Mouse (Mus musculus): ENCODE data around the gene Olfml1. TPM values are rescaled to one million over a fixed set of nuclear protein-coding genes. Genes with fewer than 3 reads are reported as not detected.

Gene Olfml1
- polyA plus RNA-seq (2014; fragmentation: Nextera tagmentation; extraction: Ambion mirVana) = 21.5 and 23.8 TPM in 2 replicates

DNA sequence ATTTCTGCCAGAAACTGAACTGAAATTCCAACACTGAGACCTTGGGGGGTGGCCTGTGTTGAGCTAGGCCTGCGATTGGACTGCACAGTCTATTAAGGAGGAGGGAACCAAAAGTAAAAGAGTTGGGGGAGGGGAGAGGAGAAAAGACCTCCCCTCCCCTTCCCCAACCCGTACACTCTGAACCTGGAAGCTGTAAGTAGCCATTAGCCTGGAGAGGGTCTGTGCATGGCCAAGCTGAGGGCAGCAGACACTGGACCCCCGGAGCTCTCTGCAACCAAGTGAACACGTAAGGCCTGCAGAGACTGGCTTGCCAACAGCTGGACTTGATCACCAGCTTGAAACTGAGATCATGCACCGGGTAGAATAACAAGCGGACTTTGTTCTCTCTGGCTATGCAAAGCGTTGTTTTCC is at the start of gene Olfml1:
Olfml1 (plus strand) TSS at position 186 of the 411 bp plus-strand sequence.
- peak within 1 kb of the TSS; percentile 38 for H3K4me3 ChIP-seq (ENCODE audit: low read depth, low read length)
- peaks cover 5% of the 10 kb centered on the region for H3K36me3 ChIP-seq (replicated peaks; ENCODE audit: control insufficient read depth, insufficient read depth, low read depth, low read length)
- H3K9me3 ChIP-seq (replicated peaks; ENCODE audit: control insufficient read depth, low read length) = no peaks in the 10 kb centered on the region
- DNase-seq (ENCODE audit: low spot score) (peak; percentile 85), ATAC-seq (replicated peaks; ENCODE audit: insufficient number of reproducible peaks, low FRiP score, low TSS enrichment, low read depth) (peak; percentile 93)
- peak within 1 kb of the TSS; percentile 58 for H3K4me2 ChIP-seq (ENCODE audit: low read depth, low read length)
- WGBS = 18% methylated on average over 7 of the region's 7 CpGs
- H3K4me1 ChIP-seq (ENCODE audit: control insufficient read depth, insufficient read depth, low read length) = no peaks in the 10 kb centered on the region
- no peaks in the 10 kb centered on the region for H3K27me3 ChIP-seq (ENCODE audit: control insufficient read depth, insufficient read depth, low read length)
- peak within 1 kb of the TSS; percentile 79 for H3K27ac ChIP-seq (replicated peaks; ENCODE audit: low read depth, low read length)
- peak within 1 kb of the TSS; percentile 57 for H3K9ac ChIP-seq (replicated peaks; ENCODE audit: low read length)

DNA sequence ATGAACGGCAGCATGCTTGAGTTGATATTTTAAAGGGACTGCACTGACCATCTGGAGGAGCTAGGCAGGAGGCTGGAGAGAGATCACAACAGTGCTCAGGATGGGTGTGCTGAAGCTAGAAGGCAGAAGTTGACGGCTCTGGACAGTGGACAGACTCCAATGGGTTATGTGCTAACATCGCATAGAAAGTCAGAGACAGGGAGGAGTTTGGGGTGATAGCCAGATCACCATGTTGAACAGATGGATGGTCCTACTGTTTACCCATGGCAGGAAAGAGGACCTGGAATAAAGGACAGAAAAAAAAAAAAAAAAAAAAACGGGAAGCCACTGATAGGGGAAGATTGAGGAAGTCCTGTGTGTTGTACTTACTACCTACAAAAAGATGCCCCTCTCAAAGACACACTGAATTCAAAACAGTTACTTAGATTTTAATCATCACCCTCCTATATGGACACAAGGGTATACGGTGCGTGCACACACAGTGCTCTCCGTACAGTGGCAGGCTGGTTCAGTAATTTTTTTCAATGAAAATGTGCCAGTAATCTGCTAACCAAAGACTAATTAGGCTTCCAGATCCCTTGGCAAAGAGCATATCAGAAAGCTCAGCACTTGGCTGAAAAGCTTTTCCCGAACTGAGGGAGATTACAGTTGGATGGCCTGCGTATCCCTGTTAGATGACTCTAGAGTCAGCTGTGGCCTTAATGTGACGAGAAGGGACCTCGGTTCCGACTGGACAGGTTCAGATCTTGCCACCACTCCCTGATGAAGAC is 47.8 kb upstream of the Olfml1 start:
- DNase-seq (ENCODE audit: low spot score) (no peak), ATAC-seq (replicated peaks; ENCODE audit: insufficient number of reproducible peaks, low FRiP score, low TSS enrichment, low read depth) (no peak)
- WGBS = 88% methylated on average over 12 of the region's 12 CpGs
- Histone ChIP-seq H3K9me3 (replicated peaks; ENCODE audit: control insufficient read depth, low read length) (no peaks in the 10 kb centered on the region), H3K4me2 (ENCODE audit: low read depth, low read length) (no peak overlapping the region), H3K4me3 (ENCODE audit: low read depth, low read length) (no peak overlapping the region), H3K36me3 (replicated peaks; ENCODE audit: control insufficient read depth, insufficient read depth, low read depth, low read length) (no peaks in the 10 kb centered on the region), H3K9ac (replicated peaks; ENCODE audit: low read length) (no peak overlapping the region), H3K4me1 (ENCODE audit: control insufficient read depth, insufficient read depth, low read length) (no peaks in the 10 kb centered on the region), H3K27ac (replicated peaks; ENCODE audit: low read depth, low read length) (no peak overlapping the region), H3K27me3 (ENCODE audit: control insufficient read depth, insufficient read depth, low read length) (no peaks in the 10 kb centered on the region)

DNA sequence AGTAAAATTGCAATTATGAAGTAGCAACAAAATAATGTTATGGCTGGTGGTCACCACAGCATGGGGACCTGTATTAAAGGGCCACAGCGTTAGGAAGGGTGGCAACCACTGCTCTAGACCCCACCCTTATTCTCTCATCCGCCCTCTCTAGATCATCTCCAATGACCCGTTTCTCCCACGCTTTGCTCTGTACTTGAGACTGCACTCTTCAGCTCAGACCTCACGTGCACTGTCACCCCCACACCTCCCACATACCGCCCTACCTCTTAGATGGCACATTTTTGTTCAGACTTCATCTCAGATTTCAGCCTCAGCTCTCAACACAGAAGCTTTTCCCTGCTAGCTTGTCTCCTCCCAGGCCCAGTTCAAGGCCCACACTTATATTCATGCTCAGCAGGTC is 45.8 kb upstream of the Olfml1 start:
- no peak overlapping the region for H3K4me2 ChIP-seq (ENCODE audit: low read depth, low read length)
- ATAC-seq (replicated peaks; ENCODE audit: insufficient number of reproducible peaks, low FRiP score, low TSS enrichment, low read depth) (no peak), DNase-seq (ENCODE audit: low spot score) (no peak)
- H3K27ac ChIP-seq (replicated peaks; ENCODE audit: low read depth, low read length) = no peak overlapping the region
- no peak overlapping the region for H3K9ac ChIP-seq (replicated peaks; ENCODE audit: low read length)
- no peaks in the 10 kb centered on the region for H3K9me3 ChIP-seq (replicated peaks; ENCODE audit: control insufficient read depth, low read length)
- WGBS = 83% methylated on average over 6 of the region's 6 CpGs
- H3K4me1 ChIP-seq (ENCODE audit: control insufficient read depth, insufficient read depth, low read length) = no peaks in the 10 kb centered on the region
- no peaks in the 10 kb centered on the region for H3K27me3 ChIP-seq (ENCODE audit: control insufficient read depth, insufficient read depth, low read length)
- no peaks in the 10 kb centered on the region for H3K36me3 ChIP-seq (replicated peaks; ENCODE audit: control insufficient read depth, insufficient read depth, low read depth, low read length)
- H3K4me3 ChIP-seq (ENCODE audit: low read depth, low read length) = no peak overlapping the region

GRCm38 (mm10) chr7:107526299-107526698 is 40.9 kb upstream of the Olfml1 start:
- H3K4me2 ChIP-seq (ENCODE audit: low read depth, low read length) = no peak overlapping the region

DNA sequence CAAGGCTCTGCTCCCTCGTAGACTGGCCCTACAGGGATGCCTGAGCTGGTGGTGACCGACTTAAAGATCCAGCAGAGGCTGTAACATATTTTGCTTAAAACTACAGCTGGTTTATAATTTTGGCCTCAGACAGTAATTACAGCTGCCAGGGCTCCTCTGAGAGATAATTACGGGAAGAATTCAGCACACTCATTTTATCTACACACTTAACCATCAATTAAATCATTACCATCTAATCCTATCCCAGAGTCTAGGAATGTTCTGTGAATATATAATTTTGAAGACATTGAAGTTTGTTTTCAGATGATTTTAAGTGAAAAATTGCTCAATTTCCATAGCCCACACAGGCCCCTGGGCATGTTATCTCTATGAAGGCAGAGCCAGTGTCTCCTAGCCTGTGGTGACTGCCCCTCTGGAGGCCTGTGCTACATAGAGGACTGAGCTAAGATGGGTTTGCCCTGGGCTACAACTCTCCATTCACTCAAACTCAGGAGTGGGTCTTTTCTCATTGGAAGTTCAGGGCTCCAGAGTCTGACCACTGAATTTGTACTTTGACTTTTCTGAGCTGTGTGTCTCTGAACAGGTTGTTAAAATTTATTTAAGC is 39.0 kb upstream of the Olfml1 start:
- H3K4me3 ChIP-seq (ENCODE audit: low read depth, low read length) = no peak overlapping the region
- no peak for ATAC-seq (replicated peaks; ENCODE audit: insufficient number of reproducible peaks, low FRiP score, low TSS enrichment, low read depth)
- H3K4me1 ChIP-seq (ENCODE audit: control insufficient read depth, insufficient read depth, low read length) = no peaks in the 10 kb centered on the region
- no peaks in the 10 kb centered on the region for H3K27me3 ChIP-seq (ENCODE audit: control insufficient read depth, insufficient read depth, low read length)
- H3K27ac ChIP-seq (replicated peaks; ENCODE audit: low read depth, low read length) = no peak overlapping the region
- 60% methylated on average over 3 of the region's 3 CpGs for WGBS
- no peak overlapping the region for H3K9ac ChIP-seq (replicated peaks; ENCODE audit: low read length)
- H3K36me3 ChIP-seq (replicated peaks; ENCODE audit: control insufficient read depth, insufficient read depth, low read depth, low read length) = no peaks in the 10 kb centered on the region
- DNase-seq (ENCODE audit: low spot score) = no peak
- H3K9me3 ChIP-seq (replicated peaks; ENCODE audit: control insufficient read depth, low read length) = no peaks in the 10 kb centered on the region
- no peak overlapping the region for H3K4me2 ChIP-seq (ENCODE audit: low read depth, low read length)

More at GRCm38 (mm10) chr7:107526299-107526698, 40.9 kb upstream of the Olfml1 start:
- Histone ChIP-seq H3K27ac (replicated peaks; ENCODE audit: low read depth, low read length) (no peak overlapping the region), H3K9me3 (replicated peaks; ENCODE audit: control insufficient read depth, low read length) (no peaks in the 10 kb centered on the region), H3K27me3 (ENCODE audit: control insufficient read depth, insufficient read depth, low read length) (no peaks in the 10 kb centered on the region), H3K36me3 (replicated peaks; ENCODE audit: control insufficient read depth, insufficient read depth, low read depth, low read length) (no peaks in the 10 kb centered on the region), H3K4me1 (ENCODE audit: control insufficient read depth, insufficient read depth, low read length) (no peaks in the 10 kb centered on the region), H3K9ac (replicated peaks; ENCODE audit: low read length) (no peak overlapping the region), H3K4me3 (ENCODE audit: low read depth, low read length) (no peak overlapping the region)
- peak; percentile 72 for DNase-seq (ENCODE audit: low spot score)
- 21% methylated on average over 1 of the region's 1 CpGs for WGBS
- ATAC-seq (replicated peaks; ENCODE audit: insufficient number of reproducible peaks, low FRiP score, low TSS enrichment, low read depth) = no peak

DNA sequence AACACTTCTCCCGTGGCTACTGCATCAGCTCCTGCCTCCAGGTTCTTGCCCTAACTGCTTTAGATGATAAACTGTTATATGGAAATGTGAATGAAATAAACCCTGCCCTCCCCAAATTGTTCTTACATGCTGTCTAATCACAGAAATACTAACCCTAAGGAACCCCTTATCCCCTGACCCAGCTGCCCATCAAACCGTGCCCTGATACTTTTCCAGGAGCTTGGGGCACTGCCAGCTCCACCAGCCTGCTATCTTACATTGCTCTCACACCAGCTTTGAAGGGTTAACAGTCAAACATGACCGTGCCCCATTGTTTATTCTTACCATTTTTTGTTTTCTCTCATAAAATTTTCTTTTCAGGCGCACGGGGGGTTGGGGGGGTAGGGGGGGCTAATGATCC is 37.9 kb upstream of the Olfml1 start:
- DNase-seq (ENCODE audit: low spot score) (no peak), ATAC-seq (replicated peaks; ENCODE audit: insufficient number of reproducible peaks, low FRiP score, low TSS enrichment, low read depth) (no peak)
- H3K4me1 ChIP-seq (ENCODE audit: control insufficient read depth, insufficient read depth, low read length) = no peaks in the 10 kb centered on the region
- no peaks in the 10 kb centered on the region for H3K36me3 ChIP-seq (replicated peaks; ENCODE audit: control insufficient read depth, insufficient read depth, low read depth, low read length)
- H3K9me3 ChIP-seq (replicated peaks; ENCODE audit: control insufficient read depth, low read length) = no peaks in the 10 kb centered on the region
- H3K4me2 ChIP-seq (ENCODE audit: low read depth, low read length) = no peak overlapping the region
- WGBS = 77% methylated on average over 5 of the region's 5 CpGs
- H3K27me3 ChIP-seq (ENCODE audit: control insufficient read depth, insufficient read depth, low read length) = no peaks in the 10 kb centered on the region
- no peak overlapping the region for H3K9ac ChIP-seq (replicated peaks; ENCODE audit: low read length)
- no peak overlapping the region for H3K27ac ChIP-seq (replicated peaks; ENCODE audit: low read depth, low read length)
- H3K4me3 ChIP-seq (ENCODE audit: low read depth, low read length) = no peak overlapping the region

DNA sequence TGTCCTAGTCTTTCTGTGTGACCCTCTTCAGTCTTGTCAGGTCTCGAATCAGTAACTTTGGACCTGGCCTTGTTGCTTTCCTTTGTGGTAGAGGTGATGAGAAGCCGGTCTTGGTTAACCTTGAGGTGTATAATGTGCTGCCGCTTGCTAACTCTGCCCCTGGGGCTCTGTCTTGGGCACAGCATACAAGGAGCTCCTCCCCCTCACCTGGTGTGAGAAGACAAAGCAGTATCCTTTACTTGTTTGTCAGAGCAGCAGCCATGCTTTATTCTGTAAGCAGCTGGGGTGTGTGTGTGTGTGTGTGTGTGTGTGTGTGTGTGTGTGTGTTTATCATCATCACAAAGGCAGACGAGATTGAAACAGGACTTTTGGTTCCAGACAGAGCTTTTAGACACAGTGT is 31.9 kb upstream of the Olfml1 start:
- no peaks in the 10 kb centered on the region for H3K4me1 ChIP-seq (ENCODE audit: control insufficient read depth, insufficient read depth, low read length)
- no peak overlapping the region for H3K4me3 ChIP-seq (ENCODE audit: low read depth, low read length)
- WGBS = 78% methylated on average over 4 of the region's 4 CpGs
- H3K27me3 ChIP-seq (ENCODE audit: control insufficient read depth, insufficient read depth, low read length) = no peaks in the 10 kb centered on the region
- DNase-seq (ENCODE audit: low spot score) (no peak), ATAC-seq (replicated peaks; ENCODE audit: insufficient number of reproducible peaks, low FRiP score, low TSS enrichment, low read depth) (no peak)
- H3K9ac ChIP-seq (replicated peaks; ENCODE audit: low read length) = no peak overlapping the region
- H3K36me3 ChIP-seq (replicated peaks; ENCODE audit: control insufficient read depth, insufficient read depth, low read depth, low read length) = no peaks in the 10 kb centered on the region
- H3K9me3 ChIP-seq (replicated peaks; ENCODE audit: control insufficient read depth, low read length) = no peaks in the 10 kb centered on the region
- no peak overlapping the region for H3K4me2 ChIP-seq (ENCODE audit: low read depth, low read length)
- H3K27ac ChIP-seq (replicated peaks; ENCODE audit: low read depth, low read length) = no peak overlapping the region

DNA sequence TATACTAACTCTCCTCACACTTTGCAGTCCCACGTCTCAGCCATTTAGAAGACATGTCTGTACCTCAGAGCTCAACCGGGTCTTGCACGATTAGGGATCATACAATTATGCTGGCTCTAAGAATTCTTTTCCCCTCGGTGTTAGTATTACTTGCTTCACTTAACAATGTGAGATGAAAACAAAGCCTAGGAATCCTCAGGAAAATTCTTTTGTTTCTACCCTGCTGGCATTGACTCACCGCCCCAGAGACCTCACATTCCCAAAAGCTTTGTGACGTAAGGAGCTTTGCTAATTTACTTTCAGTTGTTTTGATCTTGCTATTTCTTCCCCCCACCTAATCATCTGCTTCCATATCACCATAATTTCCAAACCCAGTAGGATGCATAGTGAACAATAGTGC is 30.7 kb upstream of the Olfml1 start:
- H3K9me3 ChIP-seq (replicated peaks; ENCODE audit: control insufficient read depth, low read length) = no peaks in the 10 kb centered on the region
- no peak overlapping the region for H3K9ac ChIP-seq (replicated peaks; ENCODE audit: low read length)
- no peak overlapping the region for H3K27ac ChIP-seq (replicated peaks; ENCODE audit: low read depth, low read length)
- H3K4me1 ChIP-seq (ENCODE audit: control insufficient read depth, insufficient read depth, low read length) = no peaks in the 10 kb centered on the region
- DNase-seq (ENCODE audit: low spot score) = no peak
- no peak for ATAC-seq (replicated peaks; ENCODE audit: insufficient number of reproducible peaks, low FRiP score, low TSS enrichment, low read depth)
- H3K4me3 ChIP-seq (ENCODE audit: low read depth, low read length) = no peak overlapping the region
- H3K36me3 ChIP-seq (replicated peaks; ENCODE audit: control insufficient read depth, insufficient read depth, low read depth, low read length) = no peaks in the 10 kb centered on the region
- no peaks in the 10 kb centered on the region for H3K27me3 ChIP-seq (ENCODE audit: control insufficient read depth, insufficient read depth, low read length)
- WGBS = 68% methylated on average over 6 of the region's 6 CpGs
- H3K4me2 ChIP-seq (ENCODE audit: low read depth, low read length) = no peak overlapping the region
